Mouse (Mus musculus) limb, embryonic 15.5 days (tissue): ENCODE measurements around the gene Dusp27. TPM values are rescaled to one million over a fixed set of nuclear protein-coding genes. Genes with fewer than 3 reads are reported as not detected.

ENCODE experiments used
- ATAC-seq: fragments of 200-750 bp; cut with Nextera tagmentation; 2 replicates; pipeline ENCODE4 v1.8.0; 2017; ENCODE audit warnings: low read depth, moderate TSS enrichment; ENCODE audit not compliant: insufficient number of reproducible peaks, low FRiP score, low TSS enrichment
- H3K27ac ChIP-seq: fragments of 300-500 bp; sonication (generic); 2 replicates; pipeline ENCODE4 v1.5.1; 2015; ENCODE audit warnings: moderate library complexity, mild to moderate bottlenecking, inconsistent platforms
- H3K27me3 ChIP-seq: fragments of 300-500 bp; sonication (generic); 2 replicates; pipeline ENCODE4 v1.6.1; 2015; ENCODE audit warnings: inconsistent platforms
- H3K36me3 ChIP-seq: fragments of 300-500 bp; sonication (generic); 2 replicates; pipeline ENCODE4 v1.6.1; 2015; ENCODE audit warnings: inconsistent platforms
- H3K4me1 ChIP-seq: fragments of 300-500 bp; sonication (generic); 2 replicates; pipeline ENCODE4 v1.6.1; 2015; ENCODE audit warnings: inconsistent platforms
- H3K4me2 ChIP-seq: fragments of 300-500 bp; sonication (generic); 2 replicates; pipeline ENCODE4 v1.6.1; 2015; ENCODE audit warnings: mild to moderate bottlenecking, inconsistent platforms
- H3K4me3 ChIP-seq: fragments of 300-500 bp; sonication (generic); 2 replicates; pipeline ENCODE4 v1.5.1; 2015; ENCODE audit warnings: mild to moderate bottlenecking, inconsistent platforms
- H3K9ac ChIP-seq: fragments of 300-500 bp; sonication (generic); 2 replicates; pipeline ENCODE4 v1.6.1; 2015; ENCODE audit warnings: inconsistent platforms
- H3K9me3 ChIP-seq: fragments of 300-500 bp; sonication (generic); 2 replicates; pipeline ENCODE4 v1.6.1; 2016; ENCODE audit warnings: inconsistent platforms
- WGBS: fragments of 180-500 bp; shearing (Covaris S2); methylation state at CpG from one replicate; pipeline ENCODE4 v1.1.7; 2015; 5-methylcytosine and 5-hydroxymethylcytosine counted together
- polyA plus RNA-seq: library from polyadenylated mRNA; unstranded; fragments of >200 nt; fragmentation: Nextera tagmentation; extraction: Ambion mirVana; gene quantifications from 2 replicates; pipeline ENCODE4 v1.2.1, GENCODE M21; 2015

Gene Dusp27
- polyA plus RNA-seq, 1 experiment from 2014 or later = 6.0 TPM

DNA sequence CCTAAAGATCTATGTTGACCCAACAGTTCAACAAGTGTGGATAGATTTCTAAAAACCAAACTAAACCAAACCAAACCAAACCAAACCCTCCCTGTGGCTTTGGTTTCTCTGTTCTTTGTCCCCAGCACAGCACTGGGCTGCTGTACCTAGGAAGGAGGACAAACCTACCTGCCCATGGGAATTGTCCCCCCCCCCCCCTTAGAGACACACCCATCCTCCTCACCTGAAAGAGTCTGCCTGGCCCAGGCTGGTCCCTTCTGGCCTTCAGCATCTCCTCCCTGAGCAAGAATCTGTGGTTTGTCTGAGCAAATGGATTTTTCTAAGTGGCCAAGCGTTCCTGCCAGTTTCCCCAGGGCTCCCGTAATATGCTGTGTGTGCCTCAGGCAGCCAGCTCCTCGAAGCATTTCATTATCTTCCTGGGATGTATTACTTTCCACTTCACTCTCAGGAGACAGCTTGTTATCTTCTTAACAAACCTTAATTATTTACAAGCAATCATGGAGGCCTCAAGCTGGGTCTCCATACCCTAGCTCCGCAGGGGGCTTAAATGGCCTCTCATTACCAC is 12.0 kb upstream of the Dusp27 start:
- ATAC-seq = no peak
- WGBS = 37% methylated on average over 4 of the region's 4 CpGs
- Histone ChIP-seq H3K9me3 (no peaks in the 10 kb centered on the region), H3K4me1 (no peaks in the 10 kb centered on the region), H3K36me3 (no peaks in the 10 kb centered on the region), H3K9ac (no peak overlapping the region), H3K27ac (no peak overlapping the region), H3K4me2 (no peak overlapping the region), H3K4me3 (no peak overlapping the region), H3K27me3 (no peaks in the 10 kb centered on the region)

DNA sequence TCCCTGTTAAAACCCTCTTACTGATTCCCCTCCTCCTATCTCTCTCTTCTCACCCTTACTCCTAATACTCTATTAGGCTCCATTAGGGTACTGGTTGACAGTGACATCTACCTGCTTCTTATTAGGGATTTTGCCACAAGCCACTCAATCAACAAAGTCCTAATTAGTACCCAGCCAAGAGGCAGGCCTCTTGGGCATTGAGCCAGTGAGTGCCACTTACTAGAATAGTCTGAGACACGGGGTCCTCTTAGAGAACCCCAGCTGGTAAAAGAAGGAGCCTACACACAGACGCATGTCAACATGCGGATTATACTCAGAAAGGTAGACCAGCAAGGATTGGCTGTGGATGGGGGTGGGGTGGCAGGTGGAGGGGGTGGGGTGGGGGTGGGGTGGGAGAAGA is 11.4 kb upstream of the Dusp27 start:
- Histone ChIP-seq H3K36me3 (no peaks in the 10 kb centered on the region), H3K9ac (no peak overlapping the region), H3K9me3 (no peaks in the 10 kb centered on the region), H3K27ac (no peak overlapping the region), H3K27me3 (no peaks in the 10 kb centered on the region), H3K4me1 (no peaks in the 10 kb centered on the region), H3K4me2 (no peak overlapping the region), H3K4me3 (no peak overlapping the region)
- ATAC-seq = no peak
- WGBS = 75% methylated on average over 3 of the region's 3 CpGs

DNA sequence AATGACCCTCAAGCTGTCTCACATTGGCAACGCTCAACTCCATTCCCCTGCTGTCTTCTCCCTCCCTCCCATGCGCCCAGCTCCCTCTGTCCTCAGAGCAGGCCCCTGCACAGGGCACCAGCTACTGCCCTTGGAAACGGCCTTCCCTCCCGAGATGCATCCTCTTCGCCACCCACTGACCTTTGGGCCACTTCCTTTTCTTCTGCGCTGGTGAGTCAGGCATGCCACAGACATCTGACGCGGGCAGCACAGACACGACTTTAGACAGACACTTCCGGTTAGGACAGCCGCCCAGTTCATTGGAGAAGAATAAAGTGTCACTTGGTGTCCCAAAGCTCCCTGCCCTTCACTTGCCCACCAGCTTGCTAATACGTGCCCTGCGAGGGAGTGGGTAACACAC is 10.4 kb upstream of the Dusp27 start:
- H3K4me3 ChIP-seq = no peak overlapping the region
- no peaks in the 10 kb centered on the region for H3K4me1 ChIP-seq
- H3K4me2 ChIP-seq = no peak overlapping the region
- no peak overlapping the region for H3K27ac ChIP-seq
- no peaks in the 10 kb centered on the region for H3K27me3 ChIP-seq
- ATAC-seq = no peak
- no peak overlapping the region for H3K9ac ChIP-seq
- H3K36me3 ChIP-seq = no peaks in the 10 kb centered on the region
- H3K9me3 ChIP-seq = no peaks in the 10 kb centered on the region
- WGBS = 65% methylated on average over 13 of the region's 13 CpGs

DNA sequence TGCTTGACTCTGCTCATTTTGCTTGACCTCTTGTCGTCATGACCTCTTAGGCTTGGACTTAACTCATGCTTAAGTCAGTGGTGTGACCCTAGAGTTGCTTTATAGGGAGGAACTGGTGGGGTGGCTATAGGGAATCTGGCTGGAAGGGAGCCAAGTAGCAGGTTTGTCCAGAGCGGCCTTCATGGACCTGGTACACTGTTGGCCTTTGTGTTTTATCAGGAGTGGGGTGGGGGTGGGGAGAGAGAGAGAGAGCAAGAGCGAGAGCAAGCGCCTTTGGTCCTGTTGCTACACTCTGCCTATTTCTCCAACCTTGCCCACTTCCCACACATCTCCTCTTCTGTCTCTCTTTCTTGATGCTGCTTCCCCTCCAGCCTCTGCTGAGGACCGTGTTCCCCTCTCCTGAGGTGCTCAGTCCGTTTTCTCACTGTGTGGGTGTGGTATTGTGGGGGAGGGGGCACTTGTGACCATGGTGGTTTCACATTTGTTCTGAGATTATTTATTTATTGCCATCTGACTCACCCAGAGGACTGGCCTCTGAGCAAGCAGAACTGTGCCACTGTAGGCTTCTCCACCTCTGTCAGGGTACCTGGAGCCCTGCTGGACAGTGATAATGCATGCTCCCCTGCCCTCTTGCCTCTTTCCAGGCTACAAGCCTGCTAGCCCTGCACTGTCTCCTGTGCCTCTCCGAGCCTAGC is 9.7 kb upstream of the Dusp27 start:
- WGBS = 63% methylated on average over 7 of the region's 7 CpGs
- H3K36me3 ChIP-seq = no peaks in the 10 kb centered on the region
- no peaks in the 10 kb centered on the region for H3K27me3 ChIP-seq
- H3K4me1 ChIP-seq = 0 out of 2 replicates have a peak, but pooled peaks cover 1% of the 10 kb centered on the region
- no peak overlapping the region for H3K9ac ChIP-seq
- no peak overlapping the region for H3K4me2 ChIP-seq
- H3K4me3 ChIP-seq = no peak overlapping the region
- ATAC-seq = no peak
- H3K9me3 ChIP-seq = no peaks in the 10 kb centered on the region
- H3K27ac ChIP-seq = no peak overlapping the region

DNA sequence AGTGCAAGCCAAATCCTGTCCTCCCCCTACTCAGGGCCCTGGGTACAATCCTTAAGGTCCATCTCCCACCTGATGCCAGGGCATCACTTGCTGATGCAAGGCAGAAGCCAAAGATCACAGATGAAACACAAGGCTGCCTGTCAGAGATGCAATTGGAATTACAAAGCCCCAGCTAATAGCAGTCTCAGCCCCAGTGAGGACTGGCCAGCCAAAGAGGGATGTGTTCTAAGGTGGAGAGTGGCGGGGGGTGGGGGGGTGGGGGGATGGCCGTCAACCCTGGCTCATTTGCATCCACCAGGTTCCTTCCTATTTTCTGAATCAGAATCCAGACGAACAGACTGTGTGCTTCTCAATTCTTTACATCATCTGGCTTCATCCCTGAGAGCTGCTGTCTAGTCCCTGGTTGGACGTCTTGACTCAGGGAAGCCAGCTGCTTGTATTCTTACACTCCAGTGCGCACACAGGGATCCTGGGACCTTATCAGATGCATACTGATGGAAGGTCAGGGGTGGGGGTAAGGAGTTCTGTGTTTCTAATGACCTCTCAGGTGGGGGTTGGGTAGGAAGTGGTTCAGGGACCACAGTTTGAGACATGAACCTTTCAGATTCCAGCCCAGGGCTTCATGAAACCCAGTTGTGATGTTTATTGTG is 7.5 kb upstream of the Dusp27 start:
- peaks cover 17% of the 10 kb centered on the region for H3K4me1 ChIP-seq
- no peaks in the 10 kb centered on the region for H3K36me3 ChIP-seq
- H3K4me2 ChIP-seq = no peak overlapping the region
- no peak overlapping the region for H3K27ac ChIP-seq
- H3K9ac ChIP-seq = no peak overlapping the region
- H3K27me3 ChIP-seq = no peaks in the 10 kb centered on the region
- H3K4me3 ChIP-seq = no peak overlapping the region
- 42% methylated on average over 4 of the region's 5 CpGs for WGBS
- ATAC-seq = no peak
- H3K9me3 ChIP-seq = no peaks in the 10 kb centered on the region

DNA sequence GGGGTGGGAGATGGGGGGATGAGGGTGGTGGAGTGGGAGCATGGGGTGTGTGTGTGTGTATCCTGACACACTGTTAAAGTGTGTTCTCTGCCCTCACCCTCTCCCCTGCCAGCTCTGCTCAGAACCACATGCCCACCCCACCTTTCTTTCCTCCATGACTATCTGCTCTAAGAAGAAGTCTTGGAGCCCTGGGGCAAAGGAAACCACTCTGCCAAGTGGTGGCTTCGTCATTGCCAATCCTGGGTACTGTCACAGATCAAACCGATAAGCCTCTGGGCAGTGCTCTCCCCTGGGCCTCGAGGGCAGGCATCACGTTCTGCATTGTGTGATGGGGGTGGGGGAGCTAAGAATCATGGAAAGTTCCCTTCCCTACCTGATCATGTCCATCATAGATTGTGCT is 4.6 kb upstream of the Dusp27 start:
- Histone ChIP-seq H3K36me3 (no peaks in the 10 kb centered on the region), H3K4me1 (peaks cover 24% of the 10 kb centered on the region), H3K27ac (no peak overlapping the region), H3K4me3 (no peak overlapping the region), H3K9ac (no peak overlapping the region), H3K9me3 (no peaks in the 10 kb centered on the region), H3K4me2 (no peak overlapping the region), H3K27me3 (no peaks in the 10 kb centered on the region)
- ATAC-seq = no peak
- WGBS = 45% methylated on average over 4 of the region's 4 CpGs

DNA sequence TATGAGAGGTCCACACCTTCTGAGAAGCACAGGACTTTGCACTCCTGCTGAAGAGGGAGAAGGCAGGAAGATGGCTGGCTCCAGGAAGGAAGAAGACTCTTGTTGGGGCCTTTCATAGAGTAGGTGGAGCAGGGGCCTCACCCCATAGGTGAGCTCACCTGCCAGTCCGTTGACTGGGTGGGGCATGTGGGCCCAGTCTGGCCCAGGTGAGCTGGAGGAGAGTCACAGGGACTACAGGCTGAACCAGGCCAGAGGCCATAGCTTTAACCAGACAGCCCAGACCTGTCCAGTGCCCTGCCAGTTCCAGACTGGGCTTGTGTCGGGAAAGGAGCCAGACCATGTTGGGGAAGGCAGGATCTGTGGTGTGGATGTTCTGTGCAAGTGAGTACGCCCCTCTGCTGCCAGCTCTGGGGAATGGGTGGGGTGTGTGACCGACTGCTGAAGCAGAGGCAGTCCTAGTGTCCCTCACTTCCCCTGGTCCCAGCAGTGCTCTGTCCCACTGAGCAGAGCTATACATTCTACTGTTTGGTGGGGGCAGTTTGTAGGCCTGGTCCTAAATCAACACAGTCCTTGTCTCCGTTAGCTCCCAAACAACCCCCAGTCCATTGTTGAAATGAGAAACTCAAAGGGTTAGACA is 2.6 kb upstream of the Dusp27 start, which contains the start of gene Gpa33:
Gene Gpa33 (plus strand): TSS at position 15 of the 637 bp plus-strand sequence.
- H3K9ac ChIP-seq = no peak within 1 kb of the TSS
- no peaks in the 10 kb centered on the region for H3K36me3 ChIP-seq
- H3K9me3 ChIP-seq = no peaks in the 10 kb centered on the region
- peaks cover 29% of the 10 kb centered on the region for H3K4me1 ChIP-seq
- H3K27ac ChIP-seq = no peak within 1 kb of the TSS
- no peaks in the 10 kb centered on the region for H3K27me3 ChIP-seq
- 0 out of 2 replicates have a peak, but pooled peaks have one; percentile 15 for ATAC-seq
- 67% methylated on average over 5 of the region's 5 CpGs for WGBS
- no peak within 1 kb of the TSS for H3K4me2 ChIP-seq
- no peak within 1 kb of the TSS for H3K4me3 ChIP-seq

DNA sequence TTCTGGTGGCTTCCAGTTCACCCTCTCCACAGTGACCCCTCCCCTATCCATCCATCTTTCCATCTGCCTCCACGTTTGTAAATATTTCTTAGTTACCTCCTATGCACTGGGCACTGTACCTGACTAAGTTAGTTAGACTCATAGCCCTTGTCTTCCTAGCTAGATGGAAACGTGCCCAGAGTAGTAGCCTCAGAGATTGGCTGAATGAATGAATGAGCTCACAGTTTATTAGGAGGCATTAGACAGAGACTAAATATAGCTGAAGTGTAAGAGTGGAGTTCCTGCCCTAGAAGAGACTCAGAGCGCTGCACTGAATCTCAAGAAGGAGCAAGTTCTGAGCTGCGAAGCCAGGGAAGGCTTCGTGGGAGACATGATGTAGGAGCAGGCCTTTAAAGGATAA is 829 bp upstream of the Dusp27 start:
- H3K27me3 ChIP-seq = no peaks in the 10 kb centered on the region
- WGBS = 89% methylated on average over 5 of the region's 5 CpGs
- H3K4me2 ChIP-seq = no peak overlapping the region
- H3K27ac ChIP-seq = no peak overlapping the region
- H3K4me1 ChIP-seq = peaks cover 29% of the 10 kb centered on the region
- no peak overlapping the region for H3K9ac ChIP-seq
- H3K36me3 ChIP-seq = no peaks in the 10 kb centered on the region
- H3K9me3 ChIP-seq = no peaks in the 10 kb centered on the region
- no peak for ATAC-seq
- H3K4me3 ChIP-seq = no peak overlapping the region

DNA sequence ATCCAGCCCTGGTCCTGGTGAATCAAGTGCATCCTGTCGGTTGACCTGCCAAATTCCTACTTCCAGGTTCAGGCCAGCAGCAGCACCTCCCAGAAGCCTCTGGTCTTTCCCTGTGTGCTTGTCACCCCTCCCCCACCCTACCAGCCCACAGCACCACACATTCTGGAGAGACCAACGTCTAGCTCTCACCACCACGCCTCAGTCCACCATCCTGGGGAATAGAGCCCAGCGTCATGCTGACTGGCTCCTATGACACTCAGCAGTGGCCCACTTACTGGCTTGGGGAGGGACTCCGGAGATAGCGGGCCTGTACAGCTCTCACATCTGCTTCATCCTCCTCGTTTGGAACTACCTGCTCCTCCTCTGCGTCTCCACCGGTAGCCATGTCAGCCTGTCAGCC is 927 bp downstream of the Dusp27 start:
- Histone ChIP-seq H3K27ac (no peak overlapping the region), H3K4me1 (peaks cover 23% of the 10 kb centered on the region), H3K9ac (no peak overlapping the region), H3K4me3 (peak overlapping the region; percentile 17), H3K27me3 (no peaks in the 10 kb centered on the region), H3K4me2 (0 out of 2 replicates have a peak overlapping the region, but pooled peaks have one; percentile 10), H3K9me3 (no peaks in the 10 kb centered on the region), H3K36me3 (no peaks in the 10 kb centered on the region)
- ATAC-seq = no peak
- WGBS = 55% methylated on average over 9 of the region's 9 CpGs

DNA sequence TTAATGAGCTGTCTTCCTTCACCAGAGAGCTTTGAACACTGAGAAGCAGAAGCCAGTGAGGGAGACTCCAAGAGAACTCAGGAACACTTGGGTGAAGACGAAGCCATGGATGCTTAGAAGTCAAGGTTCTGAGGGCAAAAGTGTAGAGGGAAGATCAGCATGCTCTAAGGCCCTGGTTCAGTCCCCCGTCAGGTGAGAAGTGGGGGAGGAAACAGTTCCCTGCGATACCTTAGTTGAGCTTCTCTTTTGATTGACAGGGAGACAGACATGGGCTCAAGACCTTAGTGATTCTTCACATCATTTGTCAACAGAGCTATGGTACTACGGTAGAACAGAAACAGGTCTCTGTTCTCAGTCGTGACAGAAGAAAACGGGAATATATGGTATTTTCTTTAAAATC is 1.4 kb downstream of the Dusp27 start:
- Histone ChIP-seq H3K9ac (no peak overlapping the region), H3K27ac (no peak overlapping the region), H3K27me3 (no peaks in the 10 kb centered on the region), H3K4me2 (no peak overlapping the region), H3K36me3 (no peaks in the 10 kb centered on the region), H3K4me1 (peaks cover 18% of the 10 kb centered on the region), H3K9me3 (no peaks in the 10 kb centered on the region), H3K4me3 (no peak overlapping the region)
- WGBS = 92% methylated on average over 6 of the region's 6 CpGs
- ATAC-seq = no peak

DNA sequence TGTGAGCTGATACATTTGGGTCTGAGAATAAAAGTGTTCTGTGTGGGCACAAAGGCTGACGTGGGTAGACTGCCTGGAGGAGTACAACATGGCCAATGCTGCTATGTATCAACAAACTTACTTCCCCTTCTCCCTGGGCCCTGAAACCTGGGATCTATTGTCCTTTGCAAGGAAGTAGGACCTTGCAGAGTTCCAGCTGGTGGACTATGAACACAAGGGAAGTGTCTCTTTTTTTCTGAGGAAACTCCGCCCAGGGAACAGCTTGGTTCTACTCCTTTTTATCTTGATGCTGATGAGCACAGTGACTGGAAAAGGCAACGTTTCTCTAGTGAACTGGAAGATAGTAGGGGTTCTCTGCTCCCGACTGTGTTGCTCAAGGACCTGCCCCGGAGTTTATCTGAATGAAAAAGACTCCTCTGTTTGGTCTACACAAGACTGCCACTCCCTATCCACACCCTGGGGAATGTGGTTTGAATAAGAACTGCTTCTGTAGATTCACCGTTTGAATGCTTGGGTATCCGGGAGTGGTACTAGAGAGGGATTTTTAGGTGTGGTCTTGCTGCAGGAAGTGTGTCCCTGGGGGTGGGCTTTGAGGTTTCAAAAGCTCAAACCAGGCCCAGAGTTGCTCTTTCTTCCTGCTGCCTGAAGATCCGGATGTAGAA is 2.7 kb downstream of the Dusp27 start:
- Histone ChIP-seq H3K27me3 (no peaks in the 10 kb centered on the region), H3K4me3 (no peak overlapping the region), H3K36me3 (no peaks in the 10 kb centered on the region), H3K27ac (no peak overlapping the region), H3K4me1 (peaks cover 11% of the 10 kb centered on the region), H3K4me2 (no peak overlapping the region), H3K9me3 (no peaks in the 10 kb centered on the region), H3K9ac (no peak overlapping the region)
- 69% methylated on average over 8 of the region's 8 CpGs for WGBS
- ATAC-seq = no peak
